Comparison of ENCODE assay signal across 9 mouse cellular contexts in the genomic region with DNA sequence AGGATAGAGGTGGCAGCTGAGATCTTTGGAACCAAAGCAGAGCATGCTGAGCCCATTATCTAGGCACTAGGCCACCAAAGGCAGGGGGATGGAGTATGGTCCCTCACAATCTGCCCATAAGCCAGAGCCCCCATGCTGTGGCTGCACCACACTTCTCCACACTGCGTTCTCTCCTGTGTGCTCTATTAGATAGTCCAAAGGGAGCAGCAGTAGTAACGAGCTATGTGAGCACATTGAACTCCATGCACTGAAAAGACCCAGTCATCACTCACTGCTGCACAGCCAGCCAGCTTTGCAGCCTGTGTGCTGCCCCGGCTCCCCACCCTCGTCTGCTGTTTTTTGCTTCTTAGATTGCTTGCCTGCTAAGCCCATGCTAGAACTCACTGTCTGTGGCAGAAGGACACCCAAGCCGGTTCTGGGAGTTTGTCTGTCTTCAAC.
DNase-seq lines count a peak whose midpoint lies in the region; ATAC-seq lines count a peak whose summit lies in the region.
"Had no signal": no experiment of that assay in that cellular context is flagged by ENCODE, and none has a peak within 500 bp of the region (broad histone marks: within the 10 kb centered on the region; RNA-seq: fewer than 3 reads in every experiment).

No protein-coding gene starts in this region.

- 33% methylated on average over 5 of the region's 5 CpGs for WGBS in heart, embryonic 15.5 days
- WGBS in hindbrain, embryonic 14.5 days, result 25% methylated on average over 5 of the region's 5 CpGs

- ATAC-seq in heart, embryonic 15.5 days (replicated peaks; ENCODE audit: insufficient number of reproducible peaks, insufficient read depth, low FRiP score, low read depth), result no peak
- no peak for ATAC-seq in hindbrain, embryonic 14.5 days (ENCODE audit: low FRiP score)
- ATAC-seq: intestine, embryonic 16.5 days had no signal

- no peak for DNase-seq in heart, postnatal 25 days (ENCODE audit: low spot score)
- DNase-seq in 416B (ENCODE audit: low read depth), result peak; percentile 45
- peak; percentile 76 for DNase-seq in cerebellum, adult 11-12 months
- DNase-seq in hindbrain, embryonic 14.5 days (ENCODE audit: low spot score), result no peak
- DNase-seq in adipocyte (ENCODE audit: low spot score), result no peak
- DNase-seq in thymus, postnatal 25 days, result no peak

- intact Hi-C loops in heart, postnatal 25 days (cut with DNase I), result no loop called here

- H3K27ac ChIP-seq in heart, embryonic 15.5 days, result peak overlapping the region; percentile 89
- peak overlapping the region; percentile 32 for H3K27ac ChIP-seq in hindbrain, embryonic 14.5 days
- H3K27ac ChIP-seq: limb, embryonic 12.5 days had no signal

- no peak overlapping the region for H3K9ac ChIP-seq in heart, embryonic 15.5 days
- no peak overlapping the region for H3K9ac ChIP-seq in hindbrain, embryonic 14.5 days
- H3K9ac ChIP-seq: limb, embryonic 12.5 days had no signal

- no peaks in the 10 kb centered on the region for H3K9me3 ChIP-seq in heart, embryonic 15.5 days (replicated peaks)
- H3K9me3 ChIP-seq in hindbrain, embryonic 14.5 days (ENCODE audit: control insufficient read depth, low read length), result no peaks in the 10 kb centered on the region
- H3K9me3 ChIP-seq: limb, embryonic 12.5 days had no signal

- H3K4me2 ChIP-seq in heart, embryonic 15.5 days, result no peak overlapping the region
- no peak overlapping the region for H3K4me2 ChIP-seq in hindbrain, embryonic 14.5 days (replicated peaks)
- H3K4me2 ChIP-seq: limb, embryonic 12.5 days had no signal

- peaks cover 52% of the 10 kb centered on the region for H3K4me1 ChIP-seq in heart, embryonic 15.5 days (replicated peaks)
- H3K4me1 ChIP-seq in hindbrain, embryonic 14.5 days (replicated peaks; ENCODE audit: control insufficient read depth, insufficient read depth, low read length), result peaks cover 25% of the 10 kb centered on the region

- H3K27me3 ChIP-seq in heart, embryonic 15.5 days, result no peaks in the 10 kb centered on the region
- no peaks in the 10 kb centered on the region for H3K27me3 ChIP-seq in hindbrain, embryonic 14.5 days (ENCODE audit: control insufficient read depth, insufficient read depth, low read length)
- H3K27me3 ChIP-seq: limb, embryonic 12.5 days had no signal

- H3K36me3 ChIP-seq in heart, embryonic 15.5 days, result peaks cover 29% of the 10 kb centered on the region
- H3K36me3 ChIP-seq in hindbrain, embryonic 14.5 days (replicated peaks; ENCODE audit: control insufficient read depth, insufficient read depth), result peaks cover 32% of the 10 kb centered on the region

- no peak overlapping the region for H3K4me3 ChIP-seq in heart, embryonic 15.5 days
- no peak overlapping the region for H3K4me3 ChIP-seq in hindbrain, embryonic 14.5 days (replicated peaks; ENCODE audit: low read length)
- H3K4me3 ChIP-seq: limb, embryonic 12.5 days had no signal

Comparison
In these comparisons a context has a peak if more than half of its experiments do, and no peak if none do; other contexts are left out.
1. DNase-seq: peak in 416B (single experiment) and cerebellum, adult 11-12 months (single experiment); none in heart, postnatal 25 days (single experiment), hindbrain, embryonic 14.5 days (single experiment), adipocyte (single experiment) and thymus, postnatal 25 days (single experiment).